ENCODE assay signal across 9 mouse cellular contexts in genomic region chr4:63181556-63181955, GRCm38 (mm10). TPM values are rescaled to one million over a fixed set of nuclear protein-coding genes. Genes with fewer than 3 reads are reported as not detected.
DNase-seq lines count a peak whose midpoint lies in the region; ATAC-seq and TF ChIP-seq lines count a peak whose summit lies in the region.
"Had no signal": no experiment of that assay in that cellular context is flagged by ENCODE, and none has a peak within 500 bp of the region (broad histone marks: within the 10 kb centered on the region; RNA-seq: fewer than 3 reads in every experiment).

No protein-coding gene starts in this region.

- H3K4me2 ChIP-seq in limb, embryonic 14.5 days (replicated peaks; ENCODE audit: low read depth, low read length, severe bottlenecking) = no peak overlapping the region
- H3K4me2 ChIP-seq in midbrain, embryonic 16.5 days (ENCODE audit: low read length) = no peak overlapping the region
- H3K4me2 ChIP-seq in stomach, embryonic 16.5 days (ENCODE audit: low read depth, low read length) = no peak overlapping the region

- ATAC-seq in limb, embryonic 14.5 days (ENCODE audit: low FRiP score, low read depth) = peak; percentile 81
- ATAC-seq in midbrain, embryonic 16.5 days = peak; percentile 91
- peak; percentile 68 for ATAC-seq in stomach, embryonic 16.5 days (ENCODE audit: insufficient read depth, low FRiP score)

- H3K36me3 ChIP-seq in limb, embryonic 14.5 days (ENCODE audit: control insufficient read depth, insufficient read depth, low read length) = no peaks in the 10 kb centered on the region
- no peaks in the 10 kb centered on the region for H3K36me3 ChIP-seq in midbrain, embryonic 16.5 days (ENCODE audit: control insufficient read depth, insufficient read depth, low read length)
- H3K36me3 ChIP-seq in stomach, embryonic 16.5 days (ENCODE audit: control insufficient read depth, insufficient read depth, low read length) = no peaks in the 10 kb centered on the region

- no peaks in the 10 kb centered on the region for H3K4me1 ChIP-seq in cortical plate, adult 2 months (ENCODE audit: control insufficient read depth, insufficient read depth, low read length)
- H3K4me1 ChIP-seq in limb, embryonic 14.5 days (ENCODE audit: control insufficient read depth, insufficient read depth, low read length) = peaks cover 14% of the 10 kb centered on the region
- H3K4me1 ChIP-seq in midbrain, embryonic 16.5 days (ENCODE audit: control insufficient read depth, insufficient read depth, low read length) = no peaks in the 10 kb centered on the region
- 0 out of 2 replicates have a peak, but pooled peaks cover 7% of the 10 kb centered on the region for H3K4me1 ChIP-seq in stomach, embryonic 16.5 days (ENCODE audit: control insufficient read depth, insufficient read depth, low read length)

- no peak for TF ChIP-seq POLR2A in cortical plate, adult 2 months (IDR thresholded peaks at IDR 0.05; ENCODE audit: extremely low read depth, insufficient read depth, low read length)
- TF ChIP-seq POLR2A in limb, embryonic 14.5 days (IDR thresholded peaks at IDR 0.05; ENCODE audit: borderline replicate concordance, extremely low read depth, insufficient read depth, insufficient read length) = no peak

- peak; percentile 89 for DNase-seq in heart, adult 11 months
- no peak for DNase-seq in heart, adult 9 months (ENCODE audit: low spot score in 2 of 2)
- peak; percentile 19 for DNase-seq in heart, adult 8-10 months (ENCODE audit: low spot score)
- peak; percentile 77 for DNase-seq in kidney, adult 9 months
- peak; percentile 78 for DNase-seq in limb, embryonic 14.5 days (ENCODE audit: low spot score)

- H3K27me3 ChIP-seq in limb, embryonic 14.5 days (ENCODE audit: control insufficient read depth, insufficient read depth, low read length) = no peaks in the 10 kb centered on the region
- H3K27me3 ChIP-seq in midbrain, embryonic 16.5 days (ENCODE audit: control insufficient read depth, insufficient read depth, low read depth, low read length) = no peaks in the 10 kb centered on the region
- no peaks in the 10 kb centered on the region for H3K27me3 ChIP-seq in stomach, embryonic 16.5 days (ENCODE audit: control insufficient read depth, insufficient read depth, low read length)

- H3K9ac ChIP-seq in limb, embryonic 14.5 days (ENCODE audit: low read depth, low read length, severe bottlenecking) = no peak overlapping the region
- H3K9ac ChIP-seq in midbrain, embryonic 16.5 days (ENCODE audit: low read depth, low read length) = no peak overlapping the region
- H3K9ac ChIP-seq in stomach, embryonic 16.5 days (ENCODE audit: low read length) = no peak overlapping the region

- peak; percentile 94 for TF ChIP-seq CTCF in cortical plate, adult 2 months (IDR thresholded peaks at IDR 0.05; ENCODE audit: extremely low read depth, insufficient read depth, low read length)

- WGBS in limb, embryonic 14.5 days = 3% methylated on average over 5 of the region's 5 CpGs
- 8% methylated on average over 5 of the region's 5 CpGs for WGBS in midbrain, embryonic 16.5 days
- 9% methylated on average over 5 of the region's 5 CpGs for WGBS in stomach, embryonic 16.5 days

- no peak overlapping the region for H3K27ac ChIP-seq in cortical plate, adult 2 months (ENCODE audit: insufficient read depth, low read length)
- no peak overlapping the region for H3K27ac ChIP-seq in limb, embryonic 14.5 days (replicated peaks; ENCODE audit: low read depth, low read length)
- H3K27ac ChIP-seq in midbrain, embryonic 16.5 days (ENCODE audit: low read length) = no peak overlapping the region
- no peak overlapping the region for H3K27ac ChIP-seq in stomach, embryonic 16.5 days (ENCODE audit: low read length)
- H3K27ac ChIP-seq: macrophage had no signal

- H3K9me3 ChIP-seq in limb, embryonic 14.5 days (ENCODE audit: control insufficient read depth, low read length) = no peaks in the 10 kb centered on the region
- no peaks in the 10 kb centered on the region for H3K9me3 ChIP-seq in midbrain, embryonic 16.5 days (replicated peaks; ENCODE audit: control insufficient read depth, low read length, poor library complexity, severe bottlenecking)
- no peaks in the 10 kb centered on the region for H3K9me3 ChIP-seq in stomach, embryonic 16.5 days (replicated peaks; ENCODE audit: control insufficient read depth, low read length)

- no peak overlapping the region for H3K4me3 ChIP-seq in cortical plate, adult 2 months (ENCODE audit: insufficient read depth, low read length)
- no peak overlapping the region for H3K4me3 ChIP-seq in limb, embryonic 14.5 days (replicated peaks; ENCODE audit: low read length)
- H3K4me3 ChIP-seq in midbrain, embryonic 16.5 days (ENCODE audit: low read depth, low read length) = no peak overlapping the region
- H3K4me3 ChIP-seq in stomach, embryonic 16.5 days (replicated peaks; ENCODE audit: low read length) = no peak overlapping the region

RNA-seq across cellular contexts. Expression of gene Kif12, which starts 9.6 kb away (rescaled TPM):
- not detected in 2 replicates for polyA plus RNA-seq in cortical plate, adult 2 months (2012; rRNA removed)
- total RNA-seq in heart, adult 8-10 months (2022) = not detected
- polyA plus RNA-seq in limb, embryonic 14.5 days (2012; rRNA removed) = 1.3 and 1.4 TPM in 2 replicates
- 0.14 and 0.40 TPM in 2 replicates for polyA plus RNA-seq in limb, embryonic 14.5 days (2014; fragmentation: Nextera tagmentation; extraction: Ambion mirVana)
- 0.06 and 0.09 TPM in 2 replicates for polyA plus RNA-seq in midbrain, embryonic 16.5 days (2015; fragmentation: Nextera tagmentation; extraction: Ambion mirVana)
- 27.3 and 27.4 TPM in 2 replicates for polyA plus RNA-seq in stomach, embryonic 16.5 days (2015; fragmentation: Nextera tagmentation; extraction: Ambion mirVana)
- polyA plus RNA-seq: macrophage had no signal

RNA-seq across cellular contexts. Expression of gene Ambp, which starts 27.0 kb away (rescaled TPM):
- not detected in 2 replicates for polyA plus RNA-seq in cortical plate, adult 2 months (2012; rRNA removed)
- total RNA-seq in heart, adult 8-10 months (2022) = not detected
- 0.14 and 0.31 TPM in 2 replicates for polyA plus RNA-seq in limb, embryonic 14.5 days (2012; rRNA removed)
- not detected in 2 replicates for polyA plus RNA-seq in limb, embryonic 14.5 days (2014; fragmentation: Nextera tagmentation; extraction: Ambion mirVana)
- polyA plus RNA-seq in midbrain, embryonic 16.5 days (2015; fragmentation: Nextera tagmentation; extraction: Ambion mirVana) = not detected in 2 replicates
- 86.7 and 116 TPM in 2 replicates for polyA plus RNA-seq in stomach, embryonic 16.5 days (2015; fragmentation: Nextera tagmentation; extraction: Ambion mirVana)
- polyA plus RNA-seq: macrophage had no signal

RNA-seq across cellular contexts. Expression of gene Col27a1, which starts 32.2 kb away (rescaled TPM):
- polyA plus RNA-seq in cortical plate, adult 2 months (2012; rRNA removed) = 3.5 and 4.2 TPM in 2 replicates
- 1 to 10 TPM; 1.1 to 1.5 (median 1.4) TPM for total RNA-seq in heart, adult 8-10 months (2022)
- 134 and 171 TPM in 2 replicates for polyA plus RNA-seq in limb, embryonic 14.5 days (2012; rRNA removed)
- polyA plus RNA-seq in limb, embryonic 14.5 days (2014; fragmentation: Nextera tagmentation; extraction: Ambion mirVana) = 34.1 and 40.5 TPM in 2 replicates
- polyA plus RNA-seq in midbrain, embryonic 16.5 days (2015; fragmentation: Nextera tagmentation; extraction: Ambion mirVana) = 1.6 TPM in 2 replicates
- 13.3 and 15.0 TPM in 2 replicates for polyA plus RNA-seq in stomach, embryonic 16.5 days (2015; fragmentation: Nextera tagmentation; extraction: Ambion mirVana)

Comparison
In these comparisons a context has a peak if more than half of its experiments do, and no peak if none do; other contexts are left out.
1. DNase-seq: peak in heart, adult 11 months (single experiment), heart, adult 8-10 months (single experiment), kidney, adult 9 months (single experiment) and limb, embryonic 14.5 days (single experiment); none in heart, adult 9 months (0 of 2).
2. RNA of gene Kif12, which starts 9.6 kb away (polyA plus RNA-seq): 27.3 to 27.4 TPM in stomach, embryonic 16.5 days; 0.14 to 1.4 TPM in limb, embryonic 14.5 days, 0.06 to 0.09 TPM in midbrain, embryonic 16.5 days and not detected in cortical plate, adult 2 months; every median in the first group is over 10 times any median in the second.
3. RNA of gene Ambp, which starts 27.0 kb away (polyA plus RNA-seq): 86.7 to 116 TPM in stomach, embryonic 16.5 days; 0.14 to 0.31 TPM in limb, embryonic 14.5 days, not detected in midbrain, embryonic 16.5 days and not detected in cortical plate, adult 2 months; every median in the first group is over 10 times any median in the second.
4. Peak in every context shown above with its lines, with median percentiles within 50 percentile points of each other: ATAC-seq.